Mouse (Mus musculus) liver, embryonic 18 days (tissue): ENCODE results near the gene Scaf8. TPM values are rescaled to one million over a fixed set of nuclear protein-coding genes. Genes with fewer than 3 reads are reported as not detected.

Experiments used
- polyA plus RNA-seq: library from polyadenylated mRNA; depleted of rRNA; stranded (reverse); fragments of >200 nt; gene quantifications from 2 replicates; pipeline ENCODE4 v1.2.3, GENCODE M21; 2012; rRNA removed

Scaf8 gene
- polyA plus RNA-seq, result 8.0 and 8.5 TPM in 2 replicates

GRCm38 (mm10) chr17:3114720-3115379, at the start of gene Scaf8:
Gene Scaf8, plus strand, starts transcription at chr17:3114972.

Other genes with a start within 250 kb of the Scaf8 start
- 0.68 and 0.92 TPM in 2 replicates for gene Tiam2, start 211.6 kb downstream of the Scaf8 start, polyA plus RNA-seq